Mouse (Mus musculus) cerebellum, adult 9-11 months (tissue): ENCODE data around the gene Vav1.

Experiments
- DNase-seq: peaks from one replicate; pipeline ENCODE4 v3.0.0; 2022

The Vav1 gene

GRCm38 (mm10) chr17:57341568-57341967, 62.7 kb downstream of the Vav1 start:
- DNase-seq = no peak

- DNase-seq = no peak
Measured at GRCm38 (mm10) chr17:57344029-57344707, 65.3 kb downstream of the Vav1 start.

- DNase-seq = no peak
Measured at GRCm38 (mm10) chr17:57347017-57347416, 68.1 kb downstream of the Vav1 start.

GRCm38 (mm10) chr17:57347781-57348180, 68.9 kb downstream of the Vav1 start:
- no peak for DNase-seq

- DNase-seq = no peak
Measured at GRCm38 (mm10) chr17:57349067-57349466, 70.2 kb downstream of the Vav1 start.

GRCm38 (mm10) chr17:57350212-57350611, 71.3 kb downstream of the Vav1 start:
- no peak for DNase-seq

- DNase-seq = no peak
Measured at GRCm38 (mm10) chr17:57351107-57351506, 72.2 kb downstream of the Vav1 start.

- no peak for DNase-seq
Measured at GRCm38 (mm10) chr17:57358441-57358840, 79.5 kb downstream of the Vav1 start, which contains the start of gene Adgre1. TSS of gene Adgre1 (plus strand) at chr17:57358691.

- DNase-seq = no peak
Measured at GRCm38 (mm10) chr17:57359485-57360241, 80.8 kb downstream of the Vav1 start.
